Mouse (Mus musculus) left cerebral cortex, adult 8-10 months (tissue): ENCODE measurements at regions not wholly inside any gene's neighbourhood (a gene's known extent, or its start where the extent isn't known, plus 50 kb on each side); places are given as distances from the start of the nearest gene placed in this dataset.

Source experiments
- DNase-seq, 2 experiments: peaks; one replicate each; pipeline ENCODE4 v3.0.0; 2022; ENCODE audit warnings: low spot score in 2 of 2

DNA sequence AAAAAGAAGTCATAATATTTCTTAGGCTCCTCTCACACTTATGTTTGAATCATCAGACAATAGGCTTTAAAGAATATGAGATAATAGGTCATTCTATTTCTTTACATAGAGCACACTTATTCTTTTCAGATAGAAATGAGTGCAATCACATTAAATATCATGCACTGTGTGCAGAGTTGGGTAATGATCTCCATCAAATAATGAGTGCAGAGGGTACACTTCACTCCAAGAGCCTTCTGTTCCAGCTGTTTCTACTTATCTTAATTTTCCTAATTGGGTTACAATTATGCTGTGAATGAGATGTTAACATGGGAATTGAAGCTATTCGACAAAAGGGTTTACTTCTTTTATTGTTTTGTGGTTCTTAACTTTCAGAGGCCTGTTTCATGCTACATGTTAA is 707.5 kb upstream of the Mdga2 start:
- no peak for DNase-seq

DNA sequence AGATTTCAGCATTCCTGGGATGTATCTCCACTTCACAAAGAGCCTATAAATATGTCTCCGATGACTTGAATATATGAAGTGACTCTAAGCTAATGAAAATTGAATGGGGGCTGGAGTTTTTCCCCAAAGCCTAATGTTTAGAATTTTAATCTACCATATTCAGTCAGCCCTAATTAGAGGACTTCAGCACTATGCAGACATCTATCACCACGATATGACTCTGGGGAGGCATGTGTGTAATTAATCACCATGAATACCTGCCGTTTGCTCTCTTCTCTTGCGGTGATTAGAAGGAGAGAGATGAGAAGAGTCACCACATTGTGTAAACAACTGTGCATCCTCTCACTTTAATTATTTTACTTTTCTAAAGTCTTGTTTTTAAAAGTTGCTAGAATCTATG is 692.3 kb upstream of the Mdga2 start:
- no peak for DNase-seq

DNA sequence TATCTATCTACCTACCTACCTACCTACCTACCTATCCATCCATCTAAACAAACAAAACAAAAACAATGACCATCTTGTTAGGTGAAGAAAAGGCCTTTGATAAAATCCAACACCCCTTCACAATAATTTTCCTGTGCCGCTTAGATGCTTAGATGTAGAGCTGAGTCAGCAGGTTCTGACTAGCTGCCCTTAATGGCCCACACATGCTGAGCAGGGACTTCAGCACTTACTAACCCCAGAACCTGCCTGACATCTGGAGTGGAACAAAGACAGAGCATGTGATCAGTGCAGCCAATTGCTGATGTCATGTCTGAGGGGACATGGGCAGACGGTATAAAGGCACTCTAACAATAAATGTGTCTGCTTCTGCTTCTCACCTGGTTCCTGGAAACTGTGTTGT is 664.9 kb upstream of the Mdga2 start:
- DNase-seq, result no peak

DNA sequence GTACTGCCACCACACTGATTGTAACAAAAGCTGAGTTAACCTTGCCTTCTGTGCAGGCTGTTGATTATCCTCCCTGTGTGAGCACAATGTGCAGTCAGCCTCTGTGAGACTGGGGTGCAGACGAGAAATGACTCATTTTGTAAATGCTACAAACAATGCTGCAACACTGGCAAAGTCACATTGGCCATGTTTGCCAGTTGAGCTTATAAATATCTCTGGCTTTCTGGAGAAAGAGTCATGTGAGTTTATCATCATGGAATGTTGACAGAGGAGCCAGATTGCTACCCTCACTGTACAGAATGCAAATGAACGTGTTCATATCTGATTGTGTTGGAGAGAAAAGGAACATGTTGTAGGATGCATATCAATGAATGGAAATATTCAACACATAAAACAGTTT is 640.3 kb upstream of the Mdga2 start:
- peak in 1 of 2 experiments; percentile 7 for DNase-seq

- DNase-seq, result no peak
Measured at GRCm38 (mm10) chr12:67860713-67861112, 638.4 kb upstream of the Mdga2 start.

GRCm38 (mm10) chr12:67852625-67853024 is 630.3 kb upstream of the Mdga2 start:
- DNase-seq, result no peak

- DNase-seq, result no peak
Measured at GRCm38 (mm10) chr12:67847517-67847916, 625.2 kb upstream of the Mdga2 start.

- no peak for DNase-seq
Measured at GRCm38 (mm10) chr12:67804297-67804696, 581.9 kb upstream of the Mdga2 start.

- DNase-seq, result no peak
Measured at GRCm38 (mm10) chr12:67799776-67800175, 577.4 kb upstream of the Mdga2 start.
